Mouse (Mus musculus) lung, postnatal 4 days (tissue): ENCODE measurements around the gene Jazf1.

Source experiments
- DNase-seq, 2 experiments: peaks; one replicate each; pipeline ENCODE4 v3.0.0; 2021

Jazf1 gene

DNA sequence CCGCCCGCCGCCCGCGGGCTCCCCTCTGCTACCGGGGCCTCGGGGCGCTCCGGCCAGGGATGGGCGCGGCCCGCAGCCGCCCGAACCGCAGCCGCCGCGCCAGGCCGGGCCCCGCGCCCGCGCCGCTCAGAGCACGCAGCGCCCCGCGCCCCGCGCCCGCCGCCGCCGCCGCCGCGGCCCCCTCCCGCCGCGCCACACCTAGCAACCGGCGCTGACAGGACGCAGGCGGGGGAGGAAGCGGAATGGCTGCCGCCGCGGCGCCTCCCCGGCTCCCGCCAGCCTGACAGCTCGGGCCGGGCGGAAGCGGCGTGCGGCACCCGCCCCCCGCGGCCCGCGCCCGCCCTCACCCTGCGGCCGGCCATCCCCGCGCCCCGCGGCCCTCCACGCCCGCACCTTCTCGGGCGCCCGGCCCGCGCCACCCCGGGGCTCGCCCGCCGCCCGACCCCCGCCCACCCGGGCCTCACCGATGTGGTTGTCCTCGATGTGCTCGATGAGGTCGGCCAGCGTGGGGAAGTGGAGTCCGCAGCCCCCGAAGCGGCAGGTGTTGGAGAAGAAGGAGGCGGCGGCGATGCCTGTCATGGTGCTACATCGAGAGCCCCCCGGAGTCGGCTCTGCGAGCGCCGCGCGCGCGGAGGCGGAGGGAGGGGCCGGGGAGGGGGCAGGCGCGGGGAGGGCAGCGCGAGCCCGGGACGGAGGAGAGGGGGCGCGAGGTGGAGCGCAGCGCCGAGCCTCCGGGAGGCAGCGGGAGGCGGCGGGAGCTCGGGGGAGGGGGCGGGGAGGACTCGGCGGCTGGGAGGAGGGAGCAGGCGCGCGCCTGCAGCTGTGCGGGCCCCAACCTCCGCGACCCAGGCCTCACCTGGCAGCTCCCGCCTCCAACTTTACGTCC is at the start of gene Jazf1:
TSS of gene Jazf1 (minus strand) at position 643 of the 886 bp plus-strand sequence.
- DNase-seq = peak; percentile 58 to 78

DNA sequence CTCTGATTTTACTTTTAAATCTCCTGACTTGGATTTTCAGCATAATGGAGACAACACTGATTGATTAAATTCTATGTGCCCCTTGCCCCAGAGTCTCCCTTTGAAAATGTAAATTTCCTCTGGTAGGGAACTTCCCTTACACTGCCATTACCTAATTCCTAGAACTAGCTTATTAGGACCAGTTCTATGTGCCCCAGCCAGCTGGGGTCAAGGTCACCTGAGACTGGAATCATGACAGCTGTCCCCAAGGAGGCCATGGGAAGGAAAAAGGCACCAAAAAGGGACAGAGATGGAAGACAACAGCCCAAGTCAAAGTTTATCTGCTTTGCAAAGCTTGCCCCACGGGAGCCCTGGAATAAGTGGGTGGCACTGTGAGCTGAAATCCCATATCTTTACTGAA is 49.4 kb upstream of the Jazf1 start:
- no peak for DNase-seq

DNA sequence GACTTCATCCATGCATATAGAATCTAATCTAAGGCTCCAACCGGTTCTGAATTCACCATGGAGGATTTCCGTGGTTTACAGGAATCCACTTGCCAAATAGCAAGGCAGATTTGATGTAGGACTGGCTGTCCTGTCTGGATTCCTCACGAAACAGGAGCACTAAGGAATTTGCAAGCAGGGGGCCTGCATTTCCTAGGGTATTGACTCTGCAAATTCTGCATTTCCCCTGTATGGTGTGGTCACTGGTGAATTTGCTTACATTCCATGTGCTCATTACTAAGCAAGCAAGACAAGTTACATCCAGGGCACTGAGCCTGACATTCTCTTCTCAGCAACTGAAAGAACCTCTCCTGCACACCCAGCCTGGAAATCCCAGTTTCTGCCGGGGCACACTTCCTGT is 18.4 kb upstream of the Jazf1 start:
- no peak for DNase-seq

DNA sequence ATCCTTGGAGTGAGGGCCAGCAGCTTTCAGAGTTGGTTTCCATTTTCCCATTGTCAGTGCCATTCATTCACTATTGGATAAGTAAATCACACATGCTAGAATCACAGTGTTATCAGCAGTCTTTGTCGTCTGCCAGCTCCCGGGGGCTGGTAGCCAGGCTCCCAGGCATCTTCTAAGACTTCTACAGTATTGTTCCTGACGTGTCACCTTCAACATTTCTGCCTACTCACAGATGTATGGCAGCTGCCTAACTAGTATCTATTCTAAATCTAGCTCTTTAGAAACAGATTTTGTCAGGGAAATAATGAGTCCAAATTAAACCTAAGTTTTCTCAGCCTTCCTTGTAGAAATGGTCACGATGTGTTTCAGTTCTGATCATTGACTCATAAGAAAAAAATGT is 12.8 kb upstream of the Jazf1 start:
- DNase-seq = no peak

- DNase-seq = peak; percentile 18 to 27
Measured at GRCm38 (mm10) chr6:53078671-53079070, 10.2 kb upstream of the Jazf1 start.

DNA sequence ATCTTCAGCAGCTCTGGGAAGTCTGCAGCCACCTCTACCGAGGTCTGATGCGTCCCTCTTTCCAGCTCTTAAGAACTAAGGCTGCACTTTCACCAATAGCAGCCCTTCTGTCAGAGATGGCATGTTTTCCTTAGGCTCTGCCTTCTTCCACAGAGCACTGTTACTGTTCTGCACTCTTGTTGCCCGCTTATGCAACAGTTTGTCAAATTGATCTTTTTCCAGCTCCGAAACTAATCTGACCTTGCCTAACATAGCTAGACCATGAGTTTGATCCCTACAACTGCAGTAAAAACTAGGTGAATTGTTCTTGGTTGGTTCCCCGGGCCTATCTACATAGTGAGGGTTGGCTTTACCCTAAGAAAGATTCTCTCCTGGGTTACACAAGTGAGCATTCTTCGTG is 3.3 kb upstream of the Jazf1 start:
- DNase-seq = no peak

- DNase-seq = no peak
Measured at GRCm38 (mm10) chr6:53069976-53070575, 1.6 kb upstream of the Jazf1 start.

GRCm38 (mm10) chr6:53068875-53069178 is 396 bp upstream of the Jazf1 start:
- no peak for DNase-seq

- DNase-seq = peak in 1 of 2 experiments; percentile 14
Measured at GRCm38 (mm10) chr6:53067446-53067988, 914 bp downstream of the Jazf1 start.

DNA sequence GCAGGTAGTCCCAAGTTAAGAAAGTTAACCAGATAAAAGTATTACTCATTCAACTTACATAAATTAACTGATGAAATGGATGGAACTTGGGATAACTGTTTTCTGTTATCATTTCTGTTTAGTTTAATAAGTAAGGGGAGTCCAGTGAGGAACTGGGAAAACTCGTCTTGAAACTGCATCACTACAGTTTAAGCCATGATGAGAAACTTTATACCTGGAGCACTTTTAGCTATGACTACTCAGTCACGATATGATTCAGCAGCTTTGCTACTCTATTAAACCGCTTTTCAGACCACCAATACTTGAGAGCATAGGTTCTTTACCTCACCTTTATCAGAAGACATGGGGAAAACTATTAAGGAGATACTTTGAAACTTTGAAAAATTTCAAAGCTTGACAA is 1.5 kb downstream of the Jazf1 start:
- no peak for DNase-seq

DNA sequence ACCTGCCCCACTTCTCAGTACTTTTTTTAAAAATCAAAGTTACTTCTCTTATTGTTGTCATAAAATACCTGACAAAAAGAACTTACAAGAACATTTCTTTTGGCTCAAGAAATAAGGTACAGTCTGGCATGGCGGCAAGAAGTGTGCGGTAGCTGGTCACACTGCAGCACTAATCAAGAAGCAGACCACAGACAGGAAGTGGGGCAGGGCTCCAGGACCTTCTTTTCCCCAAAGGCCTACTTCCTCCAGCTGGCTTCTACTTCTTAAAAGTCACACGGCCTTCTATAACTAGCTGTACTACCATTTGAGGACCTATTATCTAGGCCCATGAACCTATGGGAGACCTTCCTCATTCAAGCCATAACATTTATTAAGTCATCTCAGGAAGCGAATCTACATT is 4.4 kb downstream of the Jazf1 start:
- no peak for DNase-seq

DNA sequence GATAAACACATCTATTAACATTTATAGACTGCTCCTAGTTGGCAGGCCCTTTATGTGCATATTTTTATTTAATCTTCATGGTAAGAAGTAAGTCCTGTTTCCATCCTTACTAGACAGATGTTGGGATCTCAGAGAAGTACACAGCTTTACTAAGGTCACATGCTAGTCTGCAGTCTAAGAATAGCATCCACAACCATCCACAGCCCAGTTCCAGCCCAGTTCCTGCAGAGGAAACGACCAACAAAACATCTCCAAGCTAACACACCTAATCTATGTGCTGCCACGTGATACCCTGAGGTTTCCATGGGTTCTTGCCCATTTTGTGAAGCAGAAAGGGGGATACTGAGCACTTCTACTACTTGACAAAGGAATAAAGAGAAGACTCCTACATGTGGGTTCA is 13.5 kb downstream of the Jazf1 start:
- DNase-seq = no peak

- DNase-seq = no peak
Measured at GRCm38 (mm10) chr6:53045501-53045900, 22.9 kb downstream of the Jazf1 start.

- no peak for DNase-seq
Measured at GRCm38 (mm10) chr6:53038176-53038575, 30.3 kb downstream of the Jazf1 start.

- DNase-seq = no peak
Measured at GRCm38 (mm10) chr6:53034362-53035011, 33.9 kb downstream of the Jazf1 start.

DNA sequence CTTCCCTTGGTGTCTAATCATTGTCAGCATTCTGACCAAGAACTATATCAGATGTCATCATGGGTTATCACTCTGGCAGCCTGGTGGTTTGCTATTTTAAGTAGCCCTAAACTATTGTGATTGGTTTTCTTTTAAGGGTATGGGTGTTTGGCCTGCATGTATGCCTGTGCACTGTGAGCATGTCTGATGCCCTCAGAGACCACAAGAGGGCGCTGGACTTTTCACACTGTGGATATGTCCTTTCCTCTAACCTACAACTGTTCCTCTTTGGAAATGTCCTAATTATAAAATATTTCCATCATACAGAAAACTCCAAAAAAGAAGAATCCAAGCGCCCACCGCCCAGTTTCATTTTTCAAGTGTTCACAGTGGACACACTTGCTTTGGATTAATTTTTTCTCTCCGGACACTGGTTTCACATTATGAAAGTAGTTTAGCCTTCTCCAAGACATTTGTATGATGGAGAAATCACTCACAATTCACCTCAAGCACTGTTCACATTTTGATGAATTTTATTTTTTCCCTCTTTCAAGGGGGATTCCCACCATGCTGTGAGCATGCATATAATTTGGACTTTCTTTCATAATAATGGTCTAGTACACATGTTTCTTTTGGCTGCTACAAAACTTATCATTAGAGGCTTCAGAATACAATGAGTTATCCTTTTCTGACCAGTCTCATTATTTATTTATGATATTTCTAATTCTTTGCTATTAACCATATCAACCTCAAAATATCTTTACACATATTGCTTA is 35.5 kb downstream of the Jazf1 start:
- peak in 1 of 2 experiments; percentile 35 for DNase-seq

- no peak for DNase-seq
Measured at GRCm38 (mm10) chr6:53022069-53022468, 46.4 kb downstream of the Jazf1 start.

DNA sequence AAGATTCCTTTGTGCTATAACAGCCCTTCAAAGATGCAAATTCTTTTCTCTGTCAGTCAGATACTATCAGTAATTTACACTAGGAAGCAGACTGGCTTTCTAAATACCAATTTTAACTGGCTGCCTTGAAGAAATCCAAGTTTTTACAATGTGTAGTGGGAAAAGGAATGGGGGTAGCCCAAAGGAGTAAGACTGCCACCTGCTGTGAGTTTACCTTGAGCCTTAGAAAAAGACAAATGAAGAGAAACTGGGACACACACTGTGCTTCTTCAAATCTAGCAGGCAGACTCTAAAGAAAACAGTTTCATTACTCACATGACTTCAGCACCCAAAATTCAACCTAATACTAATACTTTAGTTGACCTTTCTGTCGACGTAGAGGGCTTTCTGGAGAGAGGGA is 47.4 kb downstream of the Jazf1 start:
- no peak for DNase-seq

GRCm38 (mm10) chr6:53017357-53018205 is 50.9 kb downstream of the Jazf1 start:
- DNase-seq = no peak

DNA sequence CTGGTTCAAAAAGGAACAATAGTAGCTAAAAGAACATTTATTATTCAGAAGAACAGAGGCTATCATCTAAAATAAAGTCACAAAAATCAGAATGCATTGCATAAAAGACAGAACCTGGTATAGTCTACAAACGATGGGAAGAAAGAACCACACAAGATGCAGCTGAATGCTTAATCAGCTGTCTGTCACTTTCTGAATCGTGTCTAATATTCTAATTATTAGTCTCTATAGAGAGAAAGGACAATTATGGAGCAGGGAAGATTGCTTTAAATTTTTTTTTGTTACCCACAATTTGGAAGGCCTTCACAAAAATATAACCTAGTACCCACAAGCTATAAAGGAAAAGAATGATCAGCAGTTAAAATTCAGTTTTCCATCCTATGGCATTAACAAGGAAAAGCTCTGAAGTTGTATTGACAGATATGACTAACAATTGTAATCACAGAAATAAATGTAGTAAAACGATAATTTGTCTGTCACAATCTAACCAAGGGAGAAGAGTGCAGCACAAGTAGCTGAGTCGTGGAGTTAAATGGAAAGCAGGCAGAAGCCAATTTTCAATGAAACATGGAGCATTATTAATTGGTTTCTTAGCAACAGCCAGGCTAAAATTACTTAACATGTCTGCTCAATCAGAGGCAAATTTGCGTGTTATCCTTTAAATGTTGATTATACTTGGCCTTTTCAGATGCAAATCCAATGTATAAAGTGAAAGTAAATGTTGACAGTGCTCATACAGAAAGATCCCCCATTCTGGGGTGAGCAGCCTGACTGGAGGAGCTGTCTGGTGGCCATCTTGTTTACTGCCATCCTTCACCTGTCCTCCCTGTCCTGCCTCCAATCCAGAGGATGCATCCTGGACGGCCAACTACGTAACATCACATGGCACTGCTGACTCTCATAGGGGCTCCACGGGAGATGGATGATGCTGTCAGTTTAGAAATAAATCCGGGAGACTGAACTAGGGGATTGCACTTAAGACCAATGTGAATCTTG is 53.7 kb downstream of the Jazf1 start:
- DNase-seq = no peak

- DNase-seq = no peak
Measured at GRCm38 (mm10) chr6:53010286-53010685, 58.1 kb downstream of the Jazf1 start.
